In the genomic region with DNA sequence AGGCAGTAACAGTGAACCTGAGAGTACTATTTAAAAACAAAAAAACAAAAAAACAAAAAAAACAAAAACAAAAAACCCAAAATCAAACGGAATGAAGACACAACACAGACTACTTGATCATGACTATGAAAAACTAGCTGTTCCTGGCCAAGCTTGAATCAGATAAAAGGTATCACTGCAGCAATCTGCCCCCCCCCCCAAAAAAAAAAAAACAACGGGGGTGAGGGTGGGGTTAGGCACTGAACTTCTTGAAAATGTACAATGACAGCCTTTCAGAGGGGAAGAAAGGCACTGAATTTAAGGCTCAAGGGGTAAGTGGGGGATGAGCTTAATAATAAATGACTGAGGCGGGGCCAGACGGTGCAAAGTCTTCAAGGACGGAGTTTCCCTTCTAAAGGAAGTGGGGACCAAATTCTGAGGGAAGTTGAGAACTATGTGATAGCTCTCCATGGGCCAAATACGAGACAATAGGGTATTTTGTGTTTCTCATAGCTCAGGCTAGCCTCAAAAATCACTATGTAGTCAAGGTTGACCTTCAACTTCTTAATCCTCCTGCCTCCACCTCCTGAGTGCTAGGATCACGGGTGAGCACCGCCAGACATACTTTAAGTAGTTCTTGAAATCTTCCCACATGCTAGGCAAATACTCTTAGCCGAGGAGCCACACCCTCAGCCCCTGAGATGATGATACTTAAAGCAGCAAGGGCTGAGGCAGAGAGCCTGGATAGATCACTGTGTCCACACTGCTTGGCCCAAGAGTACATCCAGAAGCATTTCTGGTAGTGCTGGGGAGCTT, we compare ENCODE assay signal across 13 mouse cellular contexts. TPM values are rescaled to one million over a fixed set of nuclear protein-coding genes. Genes with fewer than 3 reads are reported as not detected.
A peak's percentile ranks its signal among the peaks of the same experiment; 100 is the strongest.
DNase-seq lines count a peak whose midpoint lies in the region; ATAC-seq and TF ChIP-seq lines count a peak whose summit lies in the region.
"Had no signal": no experiment of that assay in that cellular context is flagged by ENCODE, and none has a peak within 500 bp of the region (broad histone marks: within the 10 kb centered on the region; RNA-seq: fewer than 3 reads in every experiment).

No protein-coding gene starts in this region.

- no peak; the same call in 1 of the 2 replicates for TF ChIP-seq POLR2A in small intestine, adult 2 months (IDR thresholded peaks at IDR 0.05; ENCODE audit: low read depth, low read length)

- peaks cover 74% of the 10 kb centered on the region for H3K4me1 ChIP-seq in heart, embryonic 15.5 days (replicated peaks)
- peaks cover 60% of the 10 kb centered on the region for H3K4me1 ChIP-seq in lung, embryonic 15.5 days
- peaks cover 27% of the 10 kb centered on the region for H3K4me1 ChIP-seq in embryonic facial prominence, embryonic 14.5 days (ENCODE audit: control insufficient read depth, insufficient read depth, low read length)
- peaks cover 19% of the 10 kb centered on the region for H3K4me1 ChIP-seq in small intestine, adult 2 months (ENCODE audit: control insufficient read depth, insufficient read depth, insufficient read length, low read length)

- TF ChIP-seq CTCF in small intestine, adult 2 months (IDR thresholded peaks at IDR 0.05; ENCODE audit: extremely low read depth, insufficient read length, insufficient replicate concordance, low read depth, low read length): no peak

- no peak overlapping the region for H3K4me2 ChIP-seq in heart, embryonic 15.5 days
- H3K4me2 ChIP-seq in lung, embryonic 15.5 days: no peak overlapping the region
- no peak overlapping the region for H3K4me2 ChIP-seq in embryonic facial prominence, embryonic 14.5 days (ENCODE audit: low read depth, low read length)

- H3K27ac ChIP-seq in heart, embryonic 15.5 days: peak overlapping the region; percentile 98
- H3K27ac ChIP-seq in lung, embryonic 15.5 days: peak overlapping the region; percentile 22; the same call in 1 of the 2 replicates
- H3K27ac ChIP-seq in embryonic facial prominence, embryonic 14.5 days (replicated peaks; ENCODE audit: low read depth, low read length): peak overlapping the region; percentile 35; the same call in 1 of the 2 replicates
- H3K27ac ChIP-seq in small intestine, adult 2 months (ENCODE audit: insufficient read depth, low read depth, low read length): peak overlapping the region; percentile 66

- ATAC-seq in heart, embryonic 15.5 days (replicated peaks; ENCODE audit: insufficient number of reproducible peaks, insufficient read depth, low FRiP score, low read depth): no peak
- ATAC-seq in lung, embryonic 15.5 days (ENCODE audit: borderline replicate concordance, extremely low read depth, low FRiP score, low TSS enrichment): no peak
- no peak for ATAC-seq in embryonic facial prominence, embryonic 14.5 days (ENCODE audit: low read depth)
- ATAC-seq: forebrain, postnatal 0 days had no signal

- WGBS in heart, embryonic 15.5 days: 63% methylated on average over 9 of the region's 9 CpGs
- WGBS in lung, embryonic 15.5 days: 40% methylated on average over 9 of the region's 9 CpGs
- 53% methylated on average over 9 of the region's 9 CpGs for WGBS in embryonic facial prominence, embryonic 14.5 days
- 16% methylated on average over 9 of the region's 9 CpGs for WGBS in small intestine, adult 2 months

- no peaks in the 10 kb centered on the region for H3K36me3 ChIP-seq in heart, embryonic 15.5 days
- H3K36me3 ChIP-seq in lung, embryonic 15.5 days: no peaks in the 10 kb centered on the region
- no peaks in the 10 kb centered on the region for H3K36me3 ChIP-seq in embryonic facial prominence, embryonic 14.5 days (ENCODE audit: control insufficient read depth, insufficient read depth, low read length)
- no peaks in the 10 kb centered on the region for H3K36me3 ChIP-seq in small intestine, adult 2 months (ENCODE audit: control insufficient read depth, insufficient read depth, low read length)

- H3K4me3 ChIP-seq in heart, embryonic 15.5 days: no peak overlapping the region
- H3K4me3 ChIP-seq in lung, embryonic 15.5 days: no peak overlapping the region
- no peak overlapping the region for H3K4me3 ChIP-seq in embryonic facial prominence, embryonic 14.5 days (ENCODE audit: low read depth, low read length)
- no peak overlapping the region for H3K4me3 ChIP-seq in small intestine, adult 2 months (ENCODE audit: low read depth, low read length)

- no peaks in the 10 kb centered on the region for H3K27me3 ChIP-seq in heart, embryonic 15.5 days
- no peaks in the 10 kb centered on the region for H3K27me3 ChIP-seq in lung, embryonic 15.5 days
- no peaks in the 10 kb centered on the region for H3K27me3 ChIP-seq in embryonic facial prominence, embryonic 14.5 days (replicated peaks; ENCODE audit: control insufficient read depth, insufficient read depth, low read length)
- H3K27me3 ChIP-seq in small intestine, adult 2 months (ENCODE audit: control insufficient read depth, insufficient read depth, low read length): no peaks in the 10 kb centered on the region

- no peak overlapping the region for H3K9ac ChIP-seq in heart, embryonic 15.5 days
- no peak overlapping the region for H3K9ac ChIP-seq in lung, embryonic 15.5 days
- no peak overlapping the region; the same call in 1 of the 2 replicates for H3K9ac ChIP-seq in embryonic facial prominence, embryonic 14.5 days (ENCODE audit: low read depth, low read length)
- H3K9ac ChIP-seq: forebrain, postnatal 0 days had no signal

- no peaks in the 10 kb centered on the region for H3K9me3 ChIP-seq in heart, embryonic 15.5 days (replicated peaks)
- H3K9me3 ChIP-seq in lung, embryonic 15.5 days: no peaks in the 10 kb centered on the region
- no peaks in the 10 kb centered on the region for H3K9me3 ChIP-seq in embryonic facial prominence, embryonic 14.5 days (ENCODE audit: control insufficient read depth, low read length)

- no peak for DNase-seq in heart, adult 8-10 months (ENCODE audit: low spot score)
- no peak for DNase-seq in lung, postnatal 25 days (ENCODE audit: low spot score)
- DNase-seq in embryonic facial prominence, embryonic 14.5 days (ENCODE audit: low spot score): no peak
- DNase-seq in spleen, postnatal 14 days (ENCODE audit: low spot score in 2 of 2): no peak
- DNase-seq in left cerebral cortex, adult 8-10 months (ENCODE audit: low spot score in 2 of 2): no peak
- DNase-seq: forebrain, postnatal 0 days; right cerebral cortex, postnatal 25 days; thymus, postnatal 14 days had no signal

RNA-seq across cellular contexts. Expression of a gene that starts 11.3 kb away (rescaled TPM):
- polyA plus RNA-seq in heart, embryonic 15.5 days (2015; fragmentation: Nextera tagmentation; extraction: Ambion mirVana): not detected in 2 replicates
- not detected for total RNA-seq in heart, adult 8-10 months (2022)
- polyA plus RNA-seq in lung, embryonic 15.5 days (2015; fragmentation: Nextera tagmentation; extraction: Ambion mirVana): not detected in 2 replicates
- not detected in 2 replicates for polyA plus RNA-seq in embryonic facial prominence, embryonic 14.5 days (2014; fragmentation: Nextera tagmentation; extraction: Ambion mirVana)
- not detected in 2 replicates for polyA plus RNA-seq in small intestine, adult 2 months (2012; rRNA removed)
- not detected for total RNA-seq in left cerebral cortex, adult 8-10 months (2022)
- total RNA-seq: hematopoietic stem cell, adult 5-6 weeks had no signal
- polyA plus RNA-seq: brain, embryonic 14.5 days; forebrain, postnatal 0 days had no signal

RNA-seq across cellular contexts. Expression of a gene that starts 11.4 kb away (rescaled TPM):
- polyA plus RNA-seq in heart, embryonic 15.5 days (2015; fragmentation: Nextera tagmentation; extraction: Ambion mirVana): not detected in 2 replicates
- not detected for total RNA-seq in heart, adult 8-10 months (2022)
- 0.17 TPM in 1 of 2 replicates, not detected in the other for polyA plus RNA-seq in lung, embryonic 15.5 days (2015; fragmentation: Nextera tagmentation; extraction: Ambion mirVana)
- not detected in 2 replicates for polyA plus RNA-seq in embryonic facial prominence, embryonic 14.5 days (2014; fragmentation: Nextera tagmentation; extraction: Ambion mirVana)
- polyA plus RNA-seq in small intestine, adult 2 months (2012; rRNA removed): 5.6 and 11.1 TPM in 2 replicates
- total RNA-seq in left cerebral cortex, adult 8-10 months (2022): under 1 TPM in 2 of 4 experiments, not detected in 2; 0.37 to 0.59 TPM
- total RNA-seq: hematopoietic stem cell, adult 5-6 weeks had no signal

Comparison
In these comparisons a context has a peak if more than half of its experiments do, and no peak if none do; other contexts are left out.
1. H3K27ac ChIP-seq: peak in every context shown above with its lines; median percentile 98 in heart, embryonic 15.5 days; 66 in small intestine, adult 2 months; 35 in embryonic facial prominence, embryonic 14.5 days; 22 in lung, embryonic 15.5 days.